In genomic region chr11:98020710-98021109, GRCm38 (mm10) we compare ENCODE assay signal across 9 mouse cellular contexts. TPM values are rescaled to one million over a fixed set of nuclear protein-coding genes. Genes with fewer than 3 reads are reported as not detected.
A peak's percentile ranks its signal among the peaks of the same experiment; 100 is the strongest.
DNase-seq lines count a peak whose midpoint lies in the region; ATAC-seq and TF ChIP-seq lines count a peak whose summit lies in the region.
"Had no signal": no experiment of that assay in that cellular context is flagged by ENCODE, and none has a peak within 500 bp of the region (broad histone marks: within the 10 kb centered on the region; RNA-seq: fewer than 3 reads in every experiment).

No protein-coding gene starts in this region.

- H3K4me1 ChIP-seq in forebrain, embryonic 13.5 days: peaks cover 52% of the 10 kb centered on the region
- H3K4me1 ChIP-seq in midbrain, embryonic 14.5 days (ENCODE audit: control insufficient read depth, insufficient read depth, low read length): peaks cover 37% of the 10 kb centered on the region

- H3K4me2 ChIP-seq in forebrain, embryonic 13.5 days: peak overlapping the region; percentile 81
- peak overlapping the region; percentile 73 for H3K4me2 ChIP-seq in midbrain, embryonic 14.5 days (ENCODE audit: low read length)

- intact Hi-C loops in gastrocnemius, adult 2 months (cut with DNase I): no loop called here
- intact Hi-C loops in gastrocnemius, postnatal 36 days (cut with DNase I): no loop called here

- DNase-seq in gastrocnemius, adult 2 months: no peak
- no peak for DNase-seq in gastrocnemius, postnatal 36 days
- peak; percentile 44 for DNase-seq in 416B (ENCODE audit: low read depth)
- DNase-seq in midbrain, embryonic 14.5 days: no peak
- no peak for DNase-seq in ovary, adult 18-20 months (ENCODE audit: low spot score)
- DNase-seq in spleen, postnatal 36 days (ENCODE audit: low spot score in 2 of 2): no peak
- DNase-seq in thymus, postnatal 36 days: no peak

- no peaks in the 10 kb centered on the region for H3K9me3 ChIP-seq in forebrain, embryonic 13.5 days (replicated peaks)
- no peaks in the 10 kb centered on the region for H3K9me3 ChIP-seq in midbrain, embryonic 14.5 days (ENCODE audit: control insufficient read depth, low read length)

- no peak for ATAC-seq in forebrain, embryonic 13.5 days
- no peak for ATAC-seq in midbrain, embryonic 14.5 days (ENCODE audit: low FRiP score, low TSS enrichment)

- H3K36me3 ChIP-seq in forebrain, embryonic 13.5 days (ENCODE audit: poor library complexity, severe bottlenecking): peaks cover 32% of the 10 kb centered on the region
- H3K36me3 ChIP-seq in midbrain, embryonic 14.5 days (ENCODE audit: control insufficient read depth, insufficient read depth, low read length): peaks cover 32% of the 10 kb centered on the region

- peak overlapping the region; percentile 96 for H3K27ac ChIP-seq in gastrocnemius, adult 2 months
- H3K27ac ChIP-seq in forebrain, embryonic 13.5 days: peak overlapping the region; percentile 88
- H3K27ac ChIP-seq in midbrain, embryonic 14.5 days (replicated peaks; ENCODE audit: low read depth, low read length): peak overlapping the region; percentile 65
- H3K27ac ChIP-seq: macrophage had no signal

- H3K27me3 ChIP-seq in forebrain, embryonic 13.5 days: no peaks in the 10 kb centered on the region
- no peaks in the 10 kb centered on the region for H3K27me3 ChIP-seq in midbrain, embryonic 14.5 days (ENCODE audit: control insufficient read depth, insufficient read depth, low read length)

- 55% methylated on average over 1 of the region's 1 CpGs for WGBS in forebrain, embryonic 13.5 days
- 53% methylated on average over 1 of the region's 1 CpGs for WGBS in midbrain, embryonic 14.5 days

- no peak overlapping the region for H3K4me3 ChIP-seq in gastrocnemius, adult 2 months
- peak overlapping the region; percentile 87 for H3K4me3 ChIP-seq in forebrain, embryonic 13.5 days
- H3K4me3 ChIP-seq in midbrain, embryonic 14.5 days (replicated peaks; ENCODE audit: low read depth, low read length): peak overlapping the region; percentile 94

- H3K9ac ChIP-seq in forebrain, embryonic 13.5 days: peak overlapping the region; percentile 96; the same call in 1 of the 2 replicates
- H3K9ac ChIP-seq in midbrain, embryonic 14.5 days (replicated peaks; ENCODE audit: low read length): peak overlapping the region; percentile 36; the same call in 1 of the 2 replicates

- TF ChIP-seq CTCF in gastrocnemius, adult 2 months (IDR thresholded peaks at IDR 0.05): no peak

RNA-seq across cellular contexts. Expression of gene Cacnb1, which starts 2.1 kb away (rescaled TPM):
- 100 to 1,000 TPM; 199 to 214 TPM for total RNA-seq in gastrocnemius, adult 2 months (2021)
- 100 to 1,000 TPM; 215 to 243 TPM for total RNA-seq in gastrocnemius, postnatal 36 days (2021)
- polyA plus RNA-seq in forebrain, embryonic 13.5 days (2015; fragmentation: Nextera tagmentation; extraction: Ambion mirVana): 25.9 and 29.9 TPM in 2 replicates
- polyA plus RNA-seq in midbrain, embryonic 14.5 days (2014; fragmentation: Nextera tagmentation; extraction: Ambion mirVana): 40.6 and 61.2 TPM in 2 replicates

RNA-seq across cellular contexts. Expression of gene Rpl19, which starts 5.8 kb away (rescaled TPM):
- total RNA-seq in gastrocnemius, adult 2 months (2021): 100 to 1,000 TPM; 404 to 490 TPM
- total RNA-seq in gastrocnemius, postnatal 36 days (2021): 100 to 1,000 TPM; 368 to 452 TPM
- polyA plus RNA-seq in forebrain, embryonic 13.5 days (2015; fragmentation: Nextera tagmentation; extraction: Ambion mirVana): 801 and 821 TPM in 2 replicates
- polyA plus RNA-seq in midbrain, embryonic 14.5 days (2014; fragmentation: Nextera tagmentation; extraction: Ambion mirVana): 685 and 710 TPM in 2 replicates

RNA-seq across cellular contexts. Expression of gene Arl5c, which starts 24.7 kb away (rescaled TPM):
- under 1 TPM; 0.31 to 0.47 TPM for total RNA-seq in gastrocnemius, adult 2 months (2021)
- total RNA-seq in gastrocnemius, postnatal 36 days (2021): under 1 TPM; 0.32 to 0.79 TPM
- polyA plus RNA-seq in forebrain, embryonic 13.5 days (2015; fragmentation: Nextera tagmentation; extraction: Ambion mirVana): 8.4 and 11.0 TPM in 2 replicates
- polyA plus RNA-seq in midbrain, embryonic 14.5 days (2014; fragmentation: Nextera tagmentation; extraction: Ambion mirVana): 7.1 and 12.1 TPM in 2 replicates

RNA-seq across cellular contexts. Expression of gene Stac2, which starts 32.6 kb away (rescaled TPM):
- under 1 TPM in 1 of 2 experiments, not detected in 1; 0.11 TPM for total RNA-seq in gastrocnemius, adult 2 months (2021)
- total RNA-seq in gastrocnemius, postnatal 36 days (2021): under 1 TPM; 0.07 to 0.15 TPM
- polyA plus RNA-seq in forebrain, embryonic 13.5 days (2015; fragmentation: Nextera tagmentation; extraction: Ambion mirVana): 1.2 and 1.6 TPM in 2 replicates
- polyA plus RNA-seq in midbrain, embryonic 14.5 days (2014; fragmentation: Nextera tagmentation; extraction: Ambion mirVana): 2.9 and 4.1 TPM in 2 replicates

RNA-seq across cellular contexts. Expression of gene Plxdc1, which starts 34.5 kb away (rescaled TPM):
- total RNA-seq in gastrocnemius, adult 2 months (2021): 1 to 10 TPM; 3.0 to 3.1 TPM
- 1 to 10 TPM; 2.8 to 3.7 TPM for total RNA-seq in gastrocnemius, postnatal 36 days (2021)
- polyA plus RNA-seq in forebrain, embryonic 13.5 days (2015; fragmentation: Nextera tagmentation; extraction: Ambion mirVana): 0.14 and 0.34 TPM in 2 replicates
- 0.96 and 1.2 TPM in 2 replicates for polyA plus RNA-seq in midbrain, embryonic 14.5 days (2014; fragmentation: Nextera tagmentation; extraction: Ambion mirVana)
